Mouse (Mus musculus) neural tube, embryonic 15.5 days (tissue): Measurements from ENCODE around the gene Map4k5. TPM values are rescaled to one million over a fixed set of nuclear protein-coding genes. Genes with fewer than 3 reads are reported as not detected.

ENCODE experiments used
- ATAC-seq: fragments of 200-750 bp; cut with Nextera tagmentation; 2 replicates; pipeline ENCODE4 v1.8.0; 2017; ENCODE audit warnings: mild to moderate bottlenecking, moderate TSS enrichment, moderate library complexity; ENCODE audit not compliant: low FRiP score
- H3K27ac ChIP-seq: fragments of 300-500 bp; sonication (generic); replicated peaks from 2 replicates; pipeline ENCODE4 v1.5.1; 2015; ENCODE audit warnings: mild to moderate bottlenecking, inconsistent platforms
- H3K27me3 ChIP-seq: fragments of 300-500 bp; sonication (generic); replicated peaks from 2 replicates; pipeline ENCODE4 v1.6.1; 2015; ENCODE audit warnings: inconsistent platforms
- H3K36me3 ChIP-seq: fragments of 300-500 bp; sonication (generic); 2 replicates; pipeline ENCODE4 v1.6.1; 2015; ENCODE audit warnings: inconsistent platforms
- H3K4me1 ChIP-seq: fragments of 300-500 bp; sonication (generic); 2 replicates; pipeline ENCODE4 v1.6.1; 2015; ENCODE audit warnings: inconsistent platforms
- H3K4me2 ChIP-seq: fragments of 300-500 bp; sonication (generic); 2 replicates; pipeline ENCODE4 v1.6.1; 2015; ENCODE audit warnings: inconsistent platforms, mild to moderate bottlenecking, moderate library complexity
- H3K4me3 ChIP-seq: fragments of 300-500 bp; sonication (generic); replicated peaks from 2 replicates; pipeline ENCODE4 v1.5.1; 2015; ENCODE audit warnings: mild to moderate bottlenecking, inconsistent platforms
- H3K9ac ChIP-seq: fragments of 300-500 bp; sonication (generic); replicated peaks from 2 replicates; pipeline ENCODE4 v1.6.1; 2015; ENCODE audit warnings: mild to moderate bottlenecking, inconsistent platforms
- H3K9me3 ChIP-seq: fragments of 300-500 bp; sonication (generic); replicated peaks from 2 replicates; pipeline ENCODE4 v1.6.1; 2016; ENCODE audit warnings: inconsistent platforms
- WGBS: fragments of 180-500 bp; shearing (Covaris S2); methylation state at CpG from one replicate; pipeline ENCODE4 v1.1.7; 2015; ENCODE audit warnings: mixed read lengths; 5-methylcytosine and 5-hydroxymethylcytosine counted together
- polyA plus RNA-seq: library from polyadenylated mRNA; unstranded; fragments of >200 nt; fragmentation: Nextera tagmentation; extraction: Ambion mirVana; gene quantifications from 2 replicates; pipeline ENCODE4 v1.2.1, GENCODE M21; 2015

The Map4k5 gene
- polyA plus RNA-seq, 1 experiment from 2014 or later: 25.4 TPM

GRCm38 (mm10) chr12:69781480-69781879, 111.5 kb downstream of the Map4k5 start:
- Histone ChIP-seq H3K4me1 (peaks cover 7% of the 10 kb centered on the region; the same call in 1 of the 2 replicates), H3K4me2 (no peak overlapping the region), H3K4me3 (no peak overlapping the region), H3K27ac (no peak overlapping the region), H3K27me3 (no peaks in the 10 kb centered on the region), H3K9me3 (no peaks in the 10 kb centered on the region), H3K36me3 (no peaks in the 10 kb centered on the region), H3K9ac (no peak overlapping the region)
- 42% methylated on average over 8 of the region's 8 CpGs for WGBS
- no peak for ATAC-seq

- H3K27me3 ChIP-seq: no peaks in the 10 kb centered on the region
- H3K9me3 ChIP-seq: no peaks in the 10 kb centered on the region
- no peak for ATAC-seq
- H3K4me1 ChIP-seq: peaks cover 7% of the 10 kb centered on the region; the same call in 1 of the 2 replicates
- no peaks in the 10 kb centered on the region for H3K36me3 ChIP-seq
- no peak overlapping the region for H3K27ac ChIP-seq
- no peak overlapping the region for H3K9ac ChIP-seq
- no peak overlapping the region for H3K4me3 ChIP-seq
- H3K4me2 ChIP-seq: no peak overlapping the region
- 65% methylated on average over 2 of the region's 2 CpGs for WGBS
Observed at GRCm38 (mm10) chr12:69777957-69778356, 115.0 kb downstream of the Map4k5 start.

GRCm38 (mm10) chr12:69777341-69777730, 115.7 kb downstream of the Map4k5 start:
- Histone ChIP-seq H3K4me1 (peaks cover 6% of the 10 kb centered on the region; the same call in 1 of the 2 replicates), H3K27ac (no peak overlapping the region), H3K36me3 (no peaks in the 10 kb centered on the region), H3K4me3 (no peak overlapping the region), H3K9ac (no peak overlapping the region), H3K27me3 (no peaks in the 10 kb centered on the region), H3K9me3 (no peaks in the 10 kb centered on the region), H3K4me2 (no peak overlapping the region)
- no peak for ATAC-seq
- 92% methylated on average over 6 of the region's 6 CpGs for WGBS

GRCm38 (mm10) chr12:69776607-69777340, 116.2 kb downstream of the Map4k5 start:
- WGBS: 73% methylated on average over 11 of the region's 11 CpGs
- H3K27me3 ChIP-seq: no peaks in the 10 kb centered on the region
- no peaks in the 10 kb centered on the region for H3K9me3 ChIP-seq
- no peak overlapping the region for H3K9ac ChIP-seq
- no peaks in the 10 kb centered on the region for H3K36me3 ChIP-seq
- no peak overlapping the region for H3K27ac ChIP-seq
- H3K4me3 ChIP-seq: no peak overlapping the region
- no peaks in the 10 kb centered on the region for H3K4me1 ChIP-seq
- H3K4me2 ChIP-seq: no peak overlapping the region
- no peak for ATAC-seq

- Histone ChIP-seq H3K27ac (no peak overlapping the region), H3K4me2 (no peak overlapping the region), H3K4me3 (no peak overlapping the region), H3K27me3 (no peaks in the 10 kb centered on the region), H3K9ac (no peak overlapping the region), H3K36me3 (no peaks in the 10 kb centered on the region), H3K9me3 (no peaks in the 10 kb centered on the region), H3K4me1 (peaks cover 14% of the 10 kb centered on the region)
- no peak for ATAC-seq
- WGBS: 80% methylated on average over 2 of the region's 2 CpGs
Observed at GRCm38 (mm10) chr12:69768841-69769240, 124.2 kb downstream of the Map4k5 start.

GRCm38 (mm10) chr12:69767476-69768258, 125.3 kb downstream of the Map4k5 start:
- Histone ChIP-seq H3K9me3 (no peaks in the 10 kb centered on the region), H3K27ac (no peak overlapping the region), H3K4me1 (peaks cover 14% of the 10 kb centered on the region), H3K4me2 (no peak overlapping the region), H3K36me3 (no peaks in the 10 kb centered on the region), H3K27me3 (no peaks in the 10 kb centered on the region), H3K4me3 (no peak overlapping the region), H3K9ac (no peak overlapping the region)
- WGBS: 35% methylated on average over 9 of the region's 9 CpGs
- no peak for ATAC-seq

GRCm38 (mm10) chr12:69766185-69766904, 126.7 kb downstream of the Map4k5 start:
- no peak overlapping the region for H3K9ac ChIP-seq
- no peaks in the 10 kb centered on the region for H3K36me3 ChIP-seq
- peaks cover 14% of the 10 kb centered on the region for H3K4me1 ChIP-seq
- H3K4me3 ChIP-seq: no peak overlapping the region
- ATAC-seq: no peak
- no peaks in the 10 kb centered on the region for H3K9me3 ChIP-seq
- no peak overlapping the region for H3K27ac ChIP-seq
- H3K27me3 ChIP-seq: no peaks in the 10 kb centered on the region
- no peak overlapping the region for H3K4me2 ChIP-seq
- 69% methylated on average over 10 of the region's 10 CpGs for WGBS

GRCm38 (mm10) chr12:69765543-69765942, 127.5 kb downstream of the Map4k5 start:
- H3K36me3 ChIP-seq: no peaks in the 10 kb centered on the region
- H3K4me2 ChIP-seq: no peak overlapping the region
- 47% methylated on average over 9 of the region's 9 CpGs for WGBS
- no peaks in the 10 kb centered on the region for H3K27me3 ChIP-seq
- H3K9ac ChIP-seq: no peak overlapping the region
- H3K9me3 ChIP-seq: no peaks in the 10 kb centered on the region
- no peak overlapping the region for H3K27ac ChIP-seq
- H3K4me3 ChIP-seq: no peak overlapping the region
- no peak for ATAC-seq
- peaks cover 14% of the 10 kb centered on the region for H3K4me1 ChIP-seq

GRCm38 (mm10) chr12:69761603-69762002, 131.4 kb downstream of the Map4k5 start:
- no peaks in the 10 kb centered on the region for H3K9me3 ChIP-seq
- no peak overlapping the region for H3K4me2 ChIP-seq
- no peak overlapping the region for H3K4me3 ChIP-seq
- no peaks in the 10 kb centered on the region for H3K36me3 ChIP-seq
- H3K27me3 ChIP-seq: no peaks in the 10 kb centered on the region
- H3K4me1 ChIP-seq: peaks cover 16% of the 10 kb centered on the region
- H3K9ac ChIP-seq: no peak overlapping the region
- H3K27ac ChIP-seq: no peak overlapping the region
- 91% methylated on average over 2 of the region's 2 CpGs for WGBS
- ATAC-seq: no peak

GRCm38 (mm10) chr12:69760743-69761406, 132.1 kb downstream of the Map4k5 start:
- no peak overlapping the region for H3K9ac ChIP-seq
- no peaks in the 10 kb centered on the region for H3K9me3 ChIP-seq
- ATAC-seq: no peak
- no peak overlapping the region for H3K4me2 ChIP-seq
- 85% methylated on average over 20 of the region's 20 CpGs for WGBS
- H3K27me3 ChIP-seq: no peaks in the 10 kb centered on the region
- no peak overlapping the region for H3K27ac ChIP-seq
- peaks cover 16% of the 10 kb centered on the region for H3K4me1 ChIP-seq
- no peak overlapping the region for H3K4me3 ChIP-seq
- H3K36me3 ChIP-seq: no peaks in the 10 kb centered on the region

- Histone ChIP-seq H3K9ac (no peak overlapping the region), H3K27me3 (no peaks in the 10 kb centered on the region), H3K4me1 (peaks cover 12% of the 10 kb centered on the region), H3K4me3 (no peak overlapping the region), H3K36me3 (no peaks in the 10 kb centered on the region), H3K27ac (no peak overlapping the region), H3K9me3 (no peaks in the 10 kb centered on the region), H3K4me2 (no peak overlapping the region)
- WGBS: 47% methylated on average over 6 of the region's 6 CpGs
- no peak for ATAC-seq
Observed at GRCm38 (mm10) chr12:69760014-69760413, 133.0 kb downstream of the Map4k5 start.
